Mouse (Mus musculus) liver, adult 2 months (tissue): ENCODE measurements around the gene Blnk.

Source experiments
- CTCF ChIP-seq: fragments of 200-500 bp; IDR thresholded peaks from 2 replicates; pipeline ENCODE4 v1.5.1; 2011; ENCODE audit warnings: low read depth, low read length, control low read depth
- POLR2A ChIP-seq: fragments of 200-500 bp; IDR thresholded peaks from 2 replicates; pipeline ENCODE4 v1.6.1; 2011; ENCODE audit warnings: low read length, control low read depth; ENCODE audit not compliant: insufficient read depth; ENCODE audit errors: extremely low read depth

GRCm38 (mm10) chr19:40976946-40977917, 17.1 kb downstream of the Blnk start:
- TF ChIP-seq CTCF (no peak), POLR2A (no peak)
